Mouse (Mus musculus) left cerebral cortex, adult 2 months (tissue): ENCODE measurements at regions not wholly inside any gene's neighbourhood (a gene's known extent, or its start where the extent isn't known, plus 50 kb on each side); places are given as distances from the start of the nearest gene placed in this dataset.

ENCODE experiments used
- DNase-seq, 2 experiments: peaks; one replicate each; pipeline ENCODE4 v3.0.0; 2021 to 2022; ENCODE audit warnings: low spot score in 2 of 2, mixed read lengths in 1 of 2; ENCODE audit errors: extremely low spot score in 1 of 2
- H3K27ac ChIP-seq: fragments of 200-600 bp; 2 replicates; pipeline ENCODE4 v1.8.1; 2022
- H3K4me3 ChIP-seq: fragments of 200-600 bp; 2 replicates; pipeline ENCODE4 v1.8.1; 2022
- CTCF ChIP-seq: fragments of 200-600 bp; IDR thresholded peaks from 2 replicates; pipeline ENCODE4 v1.8.1; 2022; ENCODE audit warnings: antibody characterized with exemption, mild to moderate bottlenecking, moderate library complexity
- intact Hi-C: fragments of 180-260 bp; cut with DNase I; formaldehyde crosslinking; loops from one replicate; pipeline ENCODE4 v1.15.1; 2025

GRCm38 (mm10) chrX:58620403-58620802, 288.8 kb upstream of the 4930550L24Rik start:
- intact Hi-C loops: loop anchor here (1.0 to 10.0 kb wide), 3 partner anchors 515 to 1404 kb away; no protein-coding TSS in a partner anchor
- DNase-seq: peak; percentile 24 to 27
- H3K27ac ChIP-seq: no peak overlapping the region
- peak; percentile 79 for TF ChIP-seq CTCF
- no peak overlapping the region for H3K4me3 ChIP-seq
